Mouse (Mus musculus): ENCODE data around the gene Rhbdl2.

The Rhbdl2 gene

DNA sequence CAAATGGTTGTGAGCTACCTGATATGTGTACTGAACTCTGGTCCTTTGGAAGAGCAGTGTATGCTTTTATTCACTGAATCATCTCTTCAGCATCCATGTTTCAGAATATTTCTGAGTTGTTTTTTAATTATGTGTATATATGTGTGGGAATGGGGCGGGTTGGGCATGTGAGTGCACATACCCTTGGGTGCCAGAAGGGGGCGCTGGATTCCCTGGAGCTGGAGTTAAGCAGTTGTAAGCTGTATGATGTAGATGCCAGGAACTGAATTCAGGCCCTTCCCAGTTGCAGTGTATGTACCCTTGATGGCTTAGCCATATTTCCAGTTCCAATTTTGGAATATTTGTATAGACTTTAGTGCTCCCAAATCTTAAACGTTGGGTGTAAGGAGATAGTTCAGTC, 24.9 kb downstream of the Rhbdl2 start:
- DNase-seq (ENCODE audit: extremely low read depth, insufficient read length, low spot score), result no peak

DNA sequence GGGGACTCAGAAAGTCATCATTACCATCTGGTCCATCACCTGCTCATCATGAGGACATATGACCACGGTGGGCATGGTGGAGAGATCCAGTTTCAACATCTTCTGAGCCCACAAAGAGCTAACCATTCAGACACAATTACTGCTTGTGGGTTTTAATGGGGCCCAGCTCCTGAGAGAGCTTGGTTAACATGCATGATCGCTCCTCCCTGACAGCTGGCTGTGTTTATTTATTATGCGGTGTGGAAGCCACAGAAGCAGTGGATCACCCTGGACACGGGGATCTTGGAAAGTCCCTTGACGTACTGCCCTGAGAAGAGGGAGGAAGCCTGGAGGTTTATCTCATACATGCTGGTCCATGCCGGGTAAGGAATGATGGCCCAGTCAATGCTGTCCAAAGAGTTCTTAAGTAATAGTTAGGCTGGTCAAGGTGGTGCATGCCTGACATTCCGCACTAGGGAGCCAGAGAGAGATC, 26.4 kb downstream of the Rhbdl2 start:
- DNase-seq (ENCODE audit: extremely low read depth, insufficient read length, low spot score), result peak; percentile 73

DNA sequence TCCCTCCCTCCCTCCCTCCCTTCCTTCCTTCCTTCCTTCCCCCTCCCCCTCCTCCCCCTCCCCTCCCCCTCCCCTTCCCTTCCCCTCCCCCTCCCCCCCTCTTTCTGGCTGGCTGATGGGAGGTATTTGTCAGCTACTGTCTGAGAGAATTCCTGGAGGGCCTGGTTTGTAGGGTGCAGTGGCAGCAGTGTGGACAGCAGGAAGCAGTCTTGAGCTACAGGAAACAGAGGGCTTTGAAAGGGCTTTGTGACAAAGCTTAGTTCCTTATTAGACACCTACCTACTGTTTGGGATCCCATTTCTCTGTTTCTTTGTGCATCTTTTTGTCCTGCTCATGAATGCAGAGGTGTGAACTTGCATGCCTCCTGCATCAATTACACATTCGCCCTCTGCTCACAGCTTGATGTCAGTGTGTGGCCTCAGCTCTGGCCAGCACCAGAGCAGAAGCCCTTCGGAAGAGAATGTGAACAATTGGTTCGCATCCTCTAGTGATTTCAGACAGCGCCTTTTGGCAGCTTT, 31.5 kb downstream of the Rhbdl2 start:
- no peak for DNase-seq (ENCODE audit: extremely low read depth, insufficient read length, low spot score)

DNA sequence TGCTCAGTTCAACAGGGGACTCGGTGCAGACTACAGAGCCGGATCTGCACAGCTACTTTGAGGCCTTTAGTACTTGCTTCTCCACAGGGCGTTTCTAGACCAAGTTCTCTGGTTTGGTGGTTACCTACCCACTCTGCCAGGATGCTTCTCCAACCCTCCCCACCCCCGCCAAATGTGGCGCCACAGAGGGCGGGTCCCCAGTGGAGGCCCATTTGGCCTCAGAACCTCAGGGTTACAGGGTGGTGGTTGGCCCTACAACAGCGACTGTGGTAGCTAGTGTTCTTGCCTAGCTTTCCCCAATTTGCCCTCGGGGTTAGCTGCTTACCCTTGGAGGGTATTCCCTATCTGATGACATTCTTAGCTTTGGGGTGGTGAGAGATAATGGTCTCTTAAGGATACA, 54.5 kb downstream of the Rhbdl2 start:
- DNase-seq (ENCODE audit: extremely low read depth, insufficient read length, low spot score), result no peak

DNA sequence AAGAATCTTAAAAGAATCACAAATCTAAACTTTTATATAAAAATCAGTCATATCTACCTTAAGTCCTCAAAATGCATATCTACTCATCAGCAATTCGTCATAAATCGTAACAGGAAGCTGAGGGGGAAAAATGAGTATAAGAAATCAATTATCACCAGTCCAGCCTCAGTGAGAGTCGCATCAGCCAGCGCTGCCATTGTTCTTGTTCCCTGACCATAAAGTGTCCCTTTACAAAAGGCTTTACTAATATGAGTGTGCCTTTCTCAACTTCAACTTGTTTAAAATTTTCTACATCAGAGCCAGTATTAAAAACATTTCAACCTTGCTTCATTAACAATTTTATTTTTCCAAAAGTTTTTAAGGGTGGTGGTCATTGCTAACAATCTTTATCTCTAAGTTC, 69.2 kb downstream of the Rhbdl2 start:
- DNase-seq (ENCODE audit: extremely low read depth, insufficient read length, low spot score), result no peak

DNA sequence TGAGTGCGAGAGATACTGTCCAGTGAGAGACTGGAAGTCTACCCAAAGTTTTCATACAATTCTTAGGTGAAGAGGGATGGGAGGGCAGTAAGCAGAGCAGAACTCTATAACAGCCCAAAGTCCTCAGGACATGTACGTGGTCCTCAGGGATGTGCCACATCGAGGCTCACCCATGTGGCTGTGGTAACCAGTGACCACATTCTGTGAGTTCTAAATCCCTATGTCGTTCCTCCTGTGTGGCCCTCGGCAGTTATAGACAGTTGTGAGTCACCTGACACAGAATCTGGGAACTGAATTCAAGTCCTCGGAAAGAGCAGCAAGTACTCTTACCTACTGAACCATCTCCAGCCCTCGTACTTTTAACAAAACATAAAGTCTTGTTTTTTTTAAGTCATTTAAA, 70.4 kb downstream of the Rhbdl2 start:
- DNase-seq (ENCODE audit: extremely low read depth, insufficient read length, low spot score), result no peak

DNA sequence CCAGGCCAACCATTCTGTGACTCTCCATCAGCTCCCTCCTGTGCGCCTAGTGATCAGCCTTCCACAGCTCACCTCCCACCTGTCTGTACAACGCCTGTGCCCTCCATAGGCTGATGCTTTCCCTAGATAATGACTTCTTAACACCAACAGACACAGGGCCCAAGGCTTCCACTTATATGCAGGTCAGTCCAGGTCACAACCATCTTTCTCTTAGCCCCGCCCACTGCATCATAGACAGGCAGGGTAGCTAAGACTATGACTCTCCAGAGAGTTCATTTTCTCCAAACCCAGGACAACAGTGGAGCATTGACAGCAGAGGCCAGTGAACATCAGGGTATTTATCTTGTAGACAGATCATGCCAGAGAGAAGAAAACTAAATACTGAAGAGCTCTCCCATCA, 71.7 kb downstream of the Rhbdl2 start, which contains the start of gene 4933427I04Rik:
4933427I04Rik (plus strand) TSS at position 301 of the 400 bp plus-strand sequence.
- DNase-seq (ENCODE audit: extremely low read depth, insufficient read length, low spot score), result no peak

DNA sequence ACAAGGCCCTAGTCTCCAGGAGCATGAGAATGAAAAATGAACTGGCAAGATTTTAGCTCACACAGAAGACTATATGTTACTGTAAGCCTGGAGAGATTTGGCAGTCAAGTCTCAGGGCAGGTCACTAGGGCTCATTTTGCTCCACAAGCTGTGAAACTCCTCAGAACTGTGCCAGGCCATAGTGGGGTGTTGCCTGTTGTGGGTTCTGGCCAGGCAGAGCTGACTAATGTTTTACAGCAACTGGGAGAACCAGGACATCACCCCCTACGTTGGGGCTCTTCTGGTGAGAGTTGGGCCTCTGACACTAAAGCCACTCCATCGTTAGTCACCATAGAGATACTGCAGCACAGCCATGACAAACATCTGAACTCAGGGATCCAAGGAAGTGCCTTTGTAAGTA, 72.1 kb downstream of the Rhbdl2 start:
- peak; percentile 30 for DNase-seq (ENCODE audit: extremely low read depth, insufficient read length, low spot score)

DNA sequence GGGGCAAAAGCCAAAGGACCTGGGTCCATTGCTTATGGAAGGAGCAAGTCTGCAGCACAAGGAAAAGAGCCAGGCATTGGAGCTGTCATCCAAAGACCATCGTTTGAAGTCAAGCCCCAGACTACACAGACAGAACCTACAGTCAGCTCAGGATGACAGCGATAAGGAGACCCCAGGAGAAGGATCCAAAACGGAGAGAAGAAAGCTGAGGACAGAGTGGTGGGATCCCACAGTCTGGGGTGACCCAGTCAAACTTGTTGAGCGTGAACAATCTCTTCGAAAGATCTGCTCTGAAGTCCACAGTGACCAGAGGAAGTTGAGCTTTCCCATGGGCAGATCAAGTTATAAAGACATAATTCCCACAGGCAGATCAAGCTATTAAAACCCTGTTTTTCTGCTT, 72.9 kb downstream of the Rhbdl2 start:
- DNase-seq (ENCODE audit: extremely low read depth, insufficient read length, low spot score), result no peak
